Mouse (Mus musculus) CH12.LX (cell line): ENCODE measurements around the gene Ddi2. TPM values are rescaled to one million over a fixed set of nuclear protein-coding genes. Genes with fewer than 3 reads are reported as not detected.

Experiments used
- DNase-seq: peaks from one replicate; pipeline ENCODE4 v3.0.0-alpha.2; 2013; ENCODE audit errors: extremely low read depth
- H3K27ac ChIP-seq: 2 replicates; pipeline ENCODE4 v1.5.1; 2012; ENCODE audit warnings: low read depth, mild to moderate bottlenecking, control low read depth, moderate library complexity; ENCODE audit not compliant: insufficient read depth
- H3K27me3 ChIP-seq: replicated peaks from 2 replicates; pipeline ENCODE3; 2012; ENCODE audit warnings: inconsistent platforms
- H3K36me3 ChIP-seq, 2 experiments: replicated peaks in 1 of 2; 2 replicates each; pipeline versions ENCODE3 to v1.6.1; 2012; ENCODE audit warnings: inconsistent platforms in 1 of 2, low read length in 1 of 2, mild to moderate bottlenecking in 1 of 2, mixed read lengths in 1 of 2, moderate library complexity in 1 of 2; ENCODE audit not compliant: control insufficient read depth in 1 of 2, insufficient read depth in 1 of 2
- H3K4me1 ChIP-seq, 2 experiments: 2 replicates each; pipeline ENCODE4 v1.6.1; 2012; ENCODE audit warnings: inconsistent platforms in 1 of 2, moderate library complexity in 1 of 2; ENCODE audit not compliant: insufficient read depth in 2 of 2, control insufficient read depth in 1 of 2
- H3K4me2 ChIP-seq: 2 replicates; pipeline ENCODE4 v1.6.1; 2012; ENCODE audit warnings: low read depth, mild to moderate bottlenecking, control low read depth; ENCODE audit not compliant: poor library complexity, insufficient read depth, severe bottlenecking
- H3K4me3 ChIP-seq, 3 experiments: fragments of 150-350 bp in 1 of 3; sonication (generic) in 1 of 3; replicated peaks in 1 of 3; 2 replicates each; pipeline versions ENCODE3 to v1.5.1; 2011 to 2012; ENCODE audit warnings: low read depth in 2 of 3, low read length in 2 of 3, mild to moderate bottlenecking in 2 of 3, moderate library complexity in 2 of 3, control low read depth in 1 of 3, improper control_type of control experiment in 1 of 3, inconsistent platforms in 1 of 3, mixed read lengths in 1 of 3; ENCODE audit not compliant: poor library complexity in 1 of 3
- H3K79me2 ChIP-seq: replicated peaks from 2 replicates; pipeline ENCODE4 v1.6.1; 2012; ENCODE audit warnings: mild to moderate bottlenecking, moderate library complexity; ENCODE audit not compliant: control insufficient read depth, poor library complexity, insufficient read depth, severe bottlenecking; ENCODE audit errors: extremely low read depth
- H3K9ac ChIP-seq: 2 replicates; pipeline ENCODE4 v1.6.1; 2012; ENCODE audit warnings: low read depth, mild to moderate bottlenecking, control low read depth, moderate library complexity; ENCODE audit not compliant: insufficient read depth
- H3K9me3 ChIP-seq: replicated peaks from 2 replicates; pipeline ENCODE3; 2012; ENCODE audit warnings: low read length, inconsistent platforms, mixed read lengths
- BHLHE40 ChIP-seq: IDR thresholded peaks from 2 replicates; pipeline ENCODE4 v1.6.1; 2011; ENCODE audit warnings: mild to moderate bottlenecking, low read depth, low read length, improper control_type of control experiment
- ELF1 ChIP-seq: IDR thresholded peaks from 2 replicates; pipeline ENCODE4 v1.6.1; 2014; ENCODE audit warnings: low read depth, mild to moderate bottlenecking, inconsistent platforms, low read length, improper control_type of control experiment
- EP300 ChIP-seq: IDR thresholded peaks from 2 replicates; pipeline ENCODE4 v1.6.1; 2011; ENCODE audit warnings: low read length, improper control_type of control experiment
- GABPA ChIP-seq: IDR thresholded peaks from 2 replicates; pipeline ENCODE4 v1.6.1; 2012; ENCODE audit warnings: low read depth, low read length, improper control_type of control experiment, inconsistent platforms; ENCODE audit not compliant: insufficient replicate concordance
- HCFC1 ChIP-seq: IDR thresholded peaks from 2 replicates; pipeline ENCODE4 v1.6.1; 2012; ENCODE audit warnings: low read depth, mild to moderate bottlenecking, inconsistent platforms, low read length, improper control_type of control experiment
- JUND ChIP-seq: conservative IDR thresholded peaks from 2 replicates; pipeline ENCODE4 v1.6.1; 2011; ENCODE audit warnings: low read depth, low read length, improper control_type of control experiment
- KAT2A ChIP-seq: IDR thresholded peaks from 2 replicates; pipeline ENCODE4 v1.6.1; 2012; ENCODE audit warnings: low read length, improper control_type of control experiment, inconsistent platforms; ENCODE audit not compliant: insufficient replicate concordance
- MAZ ChIP-seq: IDR thresholded peaks from 2 replicates; pipeline ENCODE4 v1.6.1; 2012; ENCODE audit warnings: low read depth, mild to moderate bottlenecking, inconsistent platforms, low read length, improper control_type of control experiment, moderate library complexity
- MEF2A ChIP-seq: IDR thresholded peaks from 2 replicates; pipeline ENCODE4 v1.6.1; 2014; ENCODE audit warnings: low read depth, mild to moderate bottlenecking, inconsistent platforms, low read length, improper control_type of control experiment, borderline replicate concordance
- MYC ChIP-seq: IDR thresholded peaks from 2 replicates; pipeline ENCODE4 v1.6.1; 2011; ENCODE audit warnings: low read depth, mild to moderate bottlenecking, improper control_type of control experiment, low read length
- PAX5 ChIP-seq: IDR thresholded peaks from 2 replicates; pipeline ENCODE4 v1.6.1; 2012; ENCODE audit warnings: low read length, inconsistent platforms, mixed read lengths
- POLR2A ChIP-seq: IDR thresholded peaks from 2 replicates; pipeline ENCODE4 v1.6.1; 2011; ENCODE audit warnings: low read depth, mild to moderate bottlenecking, improper control_type of control experiment, low read length
- RCOR1 ChIP-seq: conservative IDR thresholded peaks from 2 replicates; pipeline ENCODE4 v1.6.1; 2012; ENCODE audit warnings: low read depth, mild to moderate bottlenecking, inconsistent platforms, low read length, improper control_type of control experiment
- SIN3A ChIP-seq: IDR thresholded peaks from 2 replicates; pipeline ENCODE4 v1.6.1; 2012; ENCODE audit warnings: low read length, improper control_type of control experiment, inconsistent platforms
- TBP ChIP-seq: conservative IDR thresholded peaks from 2 replicates; pipeline ENCODE4 v1.6.1; 2011; ENCODE audit warnings: low read depth, low read length, improper control_type of control experiment
- TCF12 ChIP-seq: IDR thresholded peaks from 2 replicates; pipeline ENCODE4 v1.6.1; 2014; ENCODE audit warnings: low read depth, mild to moderate bottlenecking, inconsistent platforms, low read length, improper control_type of control experiment
- UBTF ChIP-seq: IDR thresholded peaks from 2 replicates; pipeline ENCODE4 v1.6.1; 2012; ENCODE audit warnings: low read depth, mild to moderate bottlenecking, inconsistent platforms, low read length, improper control_type of control experiment, moderate library complexity
- USF1 ChIP-seq: IDR thresholded peaks from 2 replicates; pipeline ENCODE4 v1.6.1; 2014; ENCODE audit warnings: low read depth, mild to moderate bottlenecking, inconsistent platforms, low read length, improper control_type of control experiment
- ZC3H11A ChIP-seq: IDR thresholded peaks from 2 replicates; pipeline ENCODE4 v1.6.1; 2012; ENCODE audit warnings: low read depth, mild to moderate bottlenecking, inconsistent platforms, low read length, improper control_type of control experiment
- ZMIZ1 ChIP-seq: IDR thresholded peaks from 2 replicates; pipeline ENCODE4 v1.6.1; 2012; ENCODE audit warnings: low read depth, mild to moderate bottlenecking, inconsistent platforms, low read length, improper control_type of control experiment
- dilution Hi-C: fragments of 300-500 bp; cut with MboI; formaldehyde crosslinking; loops from 2 replicates; pipeline ENCODE4 v1.14.3; 2020; ENCODE audit warnings: low sequenced_read_pairs; ENCODE audit not compliant: extremely low pct_unique_long_range_greater_than_20kb, extremely low pct_ligation_motif_present
- in situ Hi-C: fragments of 300-500 bp; cut with MboI; formaldehyde crosslinking; loops from 3 replicates; pipeline ENCODE4 v1.14.3; 2019; ENCODE audit warnings: low sequenced_read_pairs, low pct_ligation_motif_present, low pct_unique_long_range_greater_than_20kb, mixed read lengths
- polyA plus RNA-seq: library from polyadenylated mRNA; unstranded; fragments of >175 nt; gene quantifications from 2 replicates; pipeline ENCODE4 v1.2.1, GENCODE M21; 2012; ENCODE audit warnings: low read depth; ENCODE audit not compliant: insufficient read length
- total RNA-seq, 2 experiments: library from RNA; depleted of rRNA; stranded (reverse); fragments of 300-350 nt in 1 of 2; fragments of >200 nt in 1 of 2; gene quantifications; 2 replicates each; pipeline ENCODE4 v1.2.3; 2012 to 2014

The Ddi2 gene
- total and polyA plus RNA-seq, 3 experiments, result 18.0 to 37.3 (median 19.9) TPM

DNA sequence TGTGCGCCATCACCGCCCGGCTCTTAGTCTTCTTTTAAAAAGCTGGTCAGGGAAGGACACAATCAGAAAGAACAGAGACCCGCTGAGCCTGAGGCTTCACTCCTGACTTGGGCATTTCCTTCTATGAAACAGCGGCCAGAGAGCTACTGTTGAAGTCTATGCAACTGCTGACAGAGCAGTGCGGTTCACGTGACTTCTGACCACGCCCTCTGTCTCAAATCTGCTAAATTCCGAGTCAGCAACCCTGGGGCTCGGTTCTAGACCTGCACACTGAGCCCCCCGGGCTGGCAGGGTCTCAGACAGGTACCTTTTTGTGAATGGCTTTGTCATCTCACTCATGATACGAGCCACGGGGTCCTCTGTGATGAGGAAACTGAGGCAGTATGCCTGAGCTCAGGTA lies 50.9 kb downstream of the Ddi2 start:
- Histone ChIP-seq H3K4me1 (peaks cover 13 to 17% of the 10 kb centered on the region in 2 experiments), H3K79me2 (no peaks in the 10 kb centered on the region), H3K9ac (no peak overlapping the region), H3K27me3 (no peaks in the 10 kb centered on the region), H3K36me3 (peaks cover 0 to 2% of the 10 kb centered on the region in 2 experiments), H3K27ac (no peak overlapping the region), H3K4me2 (no peak overlapping the region), H3K4me3 (no peak overlapping the region), H3K9me3 (peaks cover 12% of the 10 kb centered on the region)
- in situ Hi-C loops, result no loop called here
- dilution Hi-C loops, result no loop called here
- no peak for TF ChIP-seq ELF1
- TF ChIP-seq MEF2A, result no peak
- no peak for TF ChIP-seq POLR2A
- no peak for TF ChIP-seq EP300
- no peak for TF ChIP-seq UBTF
- no peak for TF ChIP-seq ZC3H11A
- DNase-seq, result no peak

DNA sequence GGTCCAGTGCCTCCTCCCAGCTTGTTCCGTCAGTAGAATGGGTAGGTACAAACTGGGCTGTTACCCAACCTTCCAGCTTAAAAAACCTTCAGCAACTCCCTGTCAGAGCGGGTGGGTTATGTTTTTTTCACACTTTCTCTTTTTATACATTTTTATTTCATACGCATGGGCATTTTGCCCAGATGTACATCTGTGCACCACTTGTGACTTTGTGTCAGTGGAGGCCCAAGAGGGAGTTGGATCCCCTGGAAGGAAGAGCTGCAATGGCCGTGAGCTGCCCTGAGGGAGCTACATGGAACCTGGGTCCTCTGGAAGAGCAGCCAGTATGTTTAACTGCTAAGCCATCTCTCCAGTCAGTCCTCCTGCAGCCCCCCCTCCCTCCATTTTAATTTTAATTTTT lies 51.8 kb downstream of the Ddi2 start:
- dilution Hi-C loops (no loop called here), in situ Hi-C loops (no loop called here)
- no peaks in the 10 kb centered on the region for H3K36me3 ChIP-seq
- no peaks in the 10 kb centered on the region for H3K79me2 ChIP-seq
- H3K9me3 ChIP-seq, result peaks cover 12% of the 10 kb centered on the region
- H3K4me3 ChIP-seq, result no peak overlapping the region
- no peak overlapping the region for H3K27ac ChIP-seq
- H3K4me2 ChIP-seq, result no peak overlapping the region
- no peak overlapping the region for H3K9ac ChIP-seq
- H3K27me3 ChIP-seq, result no peaks in the 10 kb centered on the region
- DNase-seq, result no peak
- peaks cover 5 to 14% of the 10 kb centered on the region in 2 experiments; a peak in 3 of 4 replicates for H3K4me1 ChIP-seq
- TF ChIP-seq TCF12 (no peak), PAX5 (no peak)
- TF ChIP-seq, all 38 proteins: peak for 0

- dilution Hi-C loops (no loop called here), in situ Hi-C loops (no loop called here)
- Histone ChIP-seq H3K4me1 (peaks cover 0 to 7% of the 10 kb centered on the region in 2 experiments; a peak in 2 of 4 replicates), H3K9me3 (peaks cover 12% of the 10 kb centered on the region), H3K4me2 (no peak overlapping the region), H3K4me3 (no peak overlapping the region), H3K27me3 (no peaks in the 10 kb centered on the region), H3K27ac (no peak overlapping the region), H3K36me3 (no peaks in the 10 kb centered on the region), H3K79me2 (no peaks in the 10 kb centered on the region), H3K9ac (no peak overlapping the region)
- TF ChIP-seq USF1 (no peak), SIN3A (no peak), HCFC1 (no peak), JUND (no peak), GABPA (no peak), BHLHE40 (no peak), TBP (no peak), RCOR1 (no peak), ZMIZ1 (no peak), KAT2A (no peak), MAZ (no peak), MYC (no peak), MEF2A (no peak)
- DNase-seq, result no peak
Measured at GRCm38 (mm10) chr4:141669898-141670712, 53.1 kb downstream of the Ddi2 start.
